Mouse (Mus musculus) hindbrain, embryonic 16.5 days (tissue): ENCODE results near the gene Ankib1. TPM values are rescaled to one million over a fixed set of nuclear protein-coding genes. Genes with fewer than 3 reads are reported as not detected.

Experiments
- ATAC-seq: fragments of 200-750 bp; cut with Nextera tagmentation; 2 replicates; pipeline ENCODE4 v1.8.0; 2017; ENCODE audit warnings: moderate TSS enrichment, moderate library complexity
- H3K27ac ChIP-seq: fragments of 300-500 bp; sonication (generic); 2 replicates; pipeline ENCODE4 v1.5.1; 2014; ENCODE audit warnings: low read depth, mild to moderate bottlenecking, control low read depth, low read length, moderate library complexity
- H3K27me3 ChIP-seq: fragments of 300-500 bp; sonication (generic); replicated peaks from 2 replicates; pipeline ENCODE4 v1.6.1; 2014; ENCODE audit warnings: low read length; ENCODE audit not compliant: control insufficient read depth, insufficient read depth
- H3K36me3 ChIP-seq: fragments of 300-500 bp; sonication (generic); 2 replicates; pipeline ENCODE4 v1.6.1; 2014; ENCODE audit warnings: mild to moderate bottlenecking, low read length, moderate library complexity, mixed read lengths; ENCODE audit not compliant: control insufficient read depth, insufficient read depth
- H3K4me1 ChIP-seq: fragments of 300-500 bp; sonication (generic); 2 replicates; pipeline ENCODE4 v1.6.1; 2014; ENCODE audit warnings: low read depth, low read length; ENCODE audit not compliant: control insufficient read depth, insufficient read depth
- H3K4me2 ChIP-seq: fragments of 300-500 bp; sonication (generic); 2 replicates; pipeline ENCODE4 v1.6.1; 2014; ENCODE audit warnings: mild to moderate bottlenecking, low read length, control low read depth, moderate library complexity
- H3K4me3 ChIP-seq: fragments of 300-500 bp; sonication (generic); 2 replicates; pipeline ENCODE4 v1.5.1; 2014; ENCODE audit warnings: mild to moderate bottlenecking, low read length, control low read depth, moderate library complexity
- H3K9ac ChIP-seq: fragments of 300-500 bp; sonication (generic); 2 replicates; pipeline ENCODE4 v1.6.1; 2014; ENCODE audit warnings: low read depth, mild to moderate bottlenecking, control low read depth, low read length, moderate library complexity
- H3K9me3 ChIP-seq: fragments of 300-500 bp; sonication (generic); 2 replicates; pipeline ENCODE4 v1.6.1; 2014; ENCODE audit warnings: mild to moderate bottlenecking, low read length, moderate library complexity; ENCODE audit not compliant: control insufficient read depth
- WGBS: fragments of 180-500 bp; shearing (Covaris S2); extraction: QIAGEN DNeasy Blood & Tissue Kit; methylation state at CpG from one replicate; pipeline ENCODE4 v1.1.7; 2014; 5-methylcytosine and 5-hydroxymethylcytosine counted together
- microRNA-seq: library from miRNA; unstranded; fragments of <30 nt; microRNA quantifications from one replicate; pipeline ENCODE4, GENCODE M21; 2017
- polyA plus RNA-seq: library from polyadenylated mRNA; unstranded; fragments of >200 nt; fragmentation: Nextera tagmentation; extraction: Ambion mirVana; gene quantifications from 2 replicates; pipeline ENCODE4 v1.2.1, GENCODE M21; 2015

The Ankib1 gene
- polyA plus RNA-seq, 1 experiment from 2014 or later: 15.4 TPM

DNA sequence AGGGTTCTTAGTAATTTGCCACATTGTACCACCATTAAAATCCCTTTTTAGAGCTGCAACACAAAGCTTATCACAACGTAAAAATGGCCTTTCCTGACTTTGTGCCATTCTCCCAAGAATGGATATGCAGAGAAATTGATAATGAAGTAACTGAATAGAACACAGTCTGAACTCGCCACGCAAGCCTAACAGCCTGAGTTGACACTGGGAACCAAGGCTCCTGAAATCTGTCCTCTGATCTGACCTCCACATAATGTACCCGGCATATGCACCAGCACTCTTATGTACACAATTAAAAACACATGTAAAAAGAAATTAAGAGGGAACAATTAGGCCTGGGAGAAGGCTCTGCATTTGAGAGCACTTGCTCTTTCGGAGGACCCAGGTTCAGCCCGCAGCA, 157.4 kb downstream of the Ankib1 start:
- H3K36me3 ChIP-seq: peaks cover 13% of the 10 kb centered on the region
- peaks cover 14% of the 10 kb centered on the region for H3K4me1 ChIP-seq
- no peak overlapping the region for H3K4me2 ChIP-seq
- no peaks in the 10 kb centered on the region for H3K27me3 ChIP-seq
- no peak for ATAC-seq
- H3K9me3 ChIP-seq: no peaks in the 10 kb centered on the region
- peak overlapping the region; percentile 27; the same call in 1 of the 2 replicates for H3K9ac ChIP-seq
- WGBS: 86% methylated on average over 6 of the region's 6 CpGs
- no peak overlapping the region for H3K27ac ChIP-seq
- H3K4me3 ChIP-seq: no peak overlapping the region

- 93% methylated on average over 6 of the region's 6 CpGs for WGBS
- H3K27ac ChIP-seq: no peak overlapping the region
- peaks cover 14% of the 10 kb centered on the region for H3K4me1 ChIP-seq
- peaks cover 13% of the 10 kb centered on the region for H3K36me3 ChIP-seq
- H3K27me3 ChIP-seq: no peaks in the 10 kb centered on the region
- no peak for ATAC-seq
- H3K9me3 ChIP-seq: no peaks in the 10 kb centered on the region
- no peak overlapping the region for H3K4me3 ChIP-seq
- no peak overlapping the region for H3K4me2 ChIP-seq
- no peak overlapping the region for H3K9ac ChIP-seq
These were observed 158.1 kb downstream of the Ankib1 start for GRCm38 (mm10) chr5:3644621-3645020.

Small RNAs within 50 kb of the gene (microRNA-seq; reads per million reads assigned to microRNA genes)
- gene Gm22926 (not detected), gene Gm26238 (not detected)

Other genes with a start within 250 kb of the Ankib1 start
- gene 1700109H08Rik, start 231.4 kb downstream of the Ankib1 start, polyA plus RNA-seq: 1.5 and 2.4 TPM in 2 replicates
- gene Pex1, start 206.9 kb downstream of the Ankib1 start, polyA plus RNA-seq: 20.0 and 21.7 TPM in 2 replicates
- gene Rbm48, start 206.3 kb downstream of the Ankib1 start, polyA plus RNA-seq: 15.6 and 16.9 TPM in 2 replicates
- not detected in 2 replicates for gene Tmbim7, start 151.7 kb downstream of the Ankib1 start, polyA plus RNA-seq
- 61.5 and 63.3 TPM in 2 replicates for gene Gatad1, start 145.7 kb downstream of the Ankib1 start, polyA plus RNA-seq
- 43.2 and 46.0 TPM in 2 replicates for gene Krit1, start 259 bp upstream of the Ankib1 start, polyA plus RNA-seq
- gene Lrrd1, start 42.2 kb upstream of the Ankib1 start, polyA plus RNA-seq: 0.13 and 0.19 TPM in 2 replicates
- 6.1 and 6.7 TPM in 2 replicates for gene Mterf1a, start 91.0 kb upstream of the Ankib1 start, polyA plus RNA-seq
- gene Akap9, start 125.1 kb upstream of the Ankib1 start, polyA plus RNA-seq: 282 and 289 TPM in 2 replicates